Mouse (Mus musculus) small intestine, adult 2 months (tissue): ENCODE results near the gene Larp1. TPM values are rescaled to one million over a fixed set of nuclear protein-coding genes. Genes with fewer than 3 reads are reported as not detected.

Experiments used
- H3K27ac ChIP-seq: fragments of 200-500 bp; 2 replicates; pipeline ENCODE4 v1.5.1; 2012; ENCODE audit warnings: low read depth, low read length, control low read depth, inconsistent platforms; ENCODE audit not compliant: insufficient read depth
- H3K27me3 ChIP-seq: fragments of 200-500 bp; 2 replicates; pipeline ENCODE4 v1.6.1; 2012; ENCODE audit warnings: mild to moderate bottlenecking, moderate library complexity, low read length, inconsistent platforms; ENCODE audit not compliant: control insufficient read depth, insufficient read depth
- H3K36me3 ChIP-seq: fragments of 200-500 bp; 2 replicates; pipeline ENCODE4 v1.6.1; 2012; ENCODE audit warnings: mild to moderate bottlenecking, low read length, control low read depth, inconsistent platforms; ENCODE audit not compliant: control insufficient read depth, insufficient read depth
- H3K4me1 ChIP-seq: fragments of 200-500 bp; 2 replicates; pipeline ENCODE4 v1.6.1; 2012; ENCODE audit warnings: low read length, inconsistent platforms, mixed read lengths; ENCODE audit not compliant: control insufficient read depth, insufficient read depth, insufficient read length
- H3K4me3 ChIP-seq: fragments of 200-500 bp; 2 replicates; pipeline ENCODE4 v1.5.1; 2012; ENCODE audit warnings: low read depth, mild to moderate bottlenecking, control low read depth, inconsistent platforms, low read length, moderate library complexity
- CTCF ChIP-seq: fragments of 200-500 bp; IDR thresholded peaks from 2 replicates; pipeline ENCODE4 v1.5.1; 2012; ENCODE audit warnings: low read depth, mild to moderate bottlenecking, control low read depth, inconsistent platforms, low read length, moderate library complexity, mixed read lengths; ENCODE audit not compliant: insufficient replicate concordance, insufficient read length; ENCODE audit errors: extremely low read depth
- POLR2A ChIP-seq: fragments of 200-500 bp; IDR thresholded peaks from 2 replicates; pipeline ENCODE4 v1.6.1; 2012; ENCODE audit warnings: low read depth, mild to moderate bottlenecking, control low read depth, inconsistent platforms, low read length, moderate library complexity
- WGBS: fragments of 180-500 bp; shearing (Covaris S2); methylation state at CpG from one replicate; pipeline ENCODE4 v1.1.7; 2018; 5-methylcytosine and 5-hydroxymethylcytosine counted together
- polyA plus RNA-seq: library from polyadenylated mRNA; depleted of rRNA; stranded (reverse); fragments of >200 nt; gene quantifications from 2 replicates; pipeline ENCODE4 v1.2.3, GENCODE M21; 2012

Larp1 gene
- polyA plus RNA-seq, 1 experiment, result 25.9 TPM

GRCm38 (mm10) chr11:58016371-58016770 lies 7.5 kb downstream of the Larp1 start:
- 18% methylated on average over 3 of the region's 3 CpGs for WGBS
- no peak overlapping the region for H3K4me3 ChIP-seq
- H3K4me1 ChIP-seq, result peaks cover 46% of the 10 kb centered on the region
- peak overlapping the region; percentile 12; the same call in 1 of the 2 replicates for H3K27ac ChIP-seq
- TF ChIP-seq POLR2A (no peak), CTCF (no peak)
- no peaks in the 10 kb centered on the region for H3K27me3 ChIP-seq
- H3K36me3 ChIP-seq, result no peaks in the 10 kb centered on the region

GRCm38 (mm10) chr11:58017422-58017821 lies 8.6 kb downstream of the Larp1 start:
- H3K4me3 ChIP-seq, result no peak overlapping the region
- 22% methylated on average over 1 of the region's 1 CpGs for WGBS
- TF ChIP-seq CTCF, result no peak
- no peak for TF ChIP-seq POLR2A
- 0 out of 2 replicates have a peak overlapping the region, but pooled peaks have one; percentile 18 for H3K27ac ChIP-seq
- no peaks in the 10 kb centered on the region for H3K36me3 ChIP-seq
- peaks cover 50% of the 10 kb centered on the region for H3K4me1 ChIP-seq
- no peaks in the 10 kb centered on the region for H3K27me3 ChIP-seq

GRCm38 (mm10) chr11:58018287-58018686 lies 9.4 kb downstream of the Larp1 start:
- TF ChIP-seq CTCF, result no peak
- TF ChIP-seq POLR2A, result no peak
- peaks cover 47% of the 10 kb centered on the region for H3K4me1 ChIP-seq
- no peaks in the 10 kb centered on the region for H3K36me3 ChIP-seq
- H3K27ac ChIP-seq, result peak overlapping the region; percentile 27; the same call in 1 of the 2 replicates
- 11% methylated on average over 2 of the region's 2 CpGs for WGBS
- H3K27me3 ChIP-seq, result no peaks in the 10 kb centered on the region
- H3K4me3 ChIP-seq, result no peak overlapping the region

- 27% methylated on average over 4 of the region's 4 CpGs for WGBS
- Histone ChIP-seq H3K4me3 (no peak overlapping the region), H3K27me3 (no peaks in the 10 kb centered on the region), H3K27ac (peak overlapping the region; percentile 27; the same call in 1 of the 2 replicates), H3K4me1 (peaks cover 46% of the 10 kb centered on the region), H3K36me3 (no peaks in the 10 kb centered on the region)
- TF ChIP-seq CTCF (no peak), POLR2A (no peak)
Observed at GRCm38 (mm10) chr11:58018701-58019100, 9.8 kb downstream of the Larp1 start.

GRCm38 (mm10) chr11:58021095-58021494 lies 12.2 kb downstream of the Larp1 start:
- Histone ChIP-seq H3K36me3 (no peaks in the 10 kb centered on the region), H3K27ac (no peak overlapping the region), H3K27me3 (no peaks in the 10 kb centered on the region), H3K4me1 (peaks cover 47% of the 10 kb centered on the region), H3K4me3 (no peak overlapping the region)
- TF ChIP-seq POLR2A (no peak), CTCF (no peak)
- WGBS, result 3% methylated on average over 1 of the region's 1 CpGs

- WGBS, result 7% methylated on average over 2 of the region's 2 CpGs
- Histone ChIP-seq H3K4me3 (no peak overlapping the region), H3K27me3 (no peaks in the 10 kb centered on the region), H3K27ac (peak overlapping the region; percentile 31; the same call in 1 of the 2 replicates), H3K36me3 (no peaks in the 10 kb centered on the region), H3K4me1 (peaks cover 42% of the 10 kb centered on the region)
- TF ChIP-seq POLR2A (no peak), CTCF (no peak)
Observed at GRCm38 (mm10) chr11:58021618-58022017, 12.8 kb downstream of the Larp1 start.

- Histone ChIP-seq H3K27me3 (no peaks in the 10 kb centered on the region), H3K36me3 (no peaks in the 10 kb centered on the region), H3K4me3 (no peak overlapping the region), H3K27ac (no peak overlapping the region), H3K4me1 (peaks cover 29% of the 10 kb centered on the region; the same call in 1 of the 2 replicates)
- TF ChIP-seq POLR2A, result no peak
- no peak for TF ChIP-seq CTCF
- WGBS, result 71% methylated on average over 1 of the region's 1 CpGs
Observed at GRCm38 (mm10) chr11:58024271-58024670, 15.4 kb downstream of the Larp1 start.
